Mouse (Mus musculus) liver (tissue): ENCODE measurements around the gene Scarf2.

Experiments
- DNase-seq: peaks from one replicate; pipeline ENCODE4 v3.0.0-alpha.2; 2020; ENCODE audit warnings: mixed read lengths

The Scarf2 gene

GRCm38 (mm10) chr16:17832821-17833220, 35.7 kb downstream of the Scarf2 start, which contains the start of gene B830017H08Rik:
Gene B830017H08Rik (plus strand): TSS chr16:17833121.
- no peak for DNase-seq

DNA sequence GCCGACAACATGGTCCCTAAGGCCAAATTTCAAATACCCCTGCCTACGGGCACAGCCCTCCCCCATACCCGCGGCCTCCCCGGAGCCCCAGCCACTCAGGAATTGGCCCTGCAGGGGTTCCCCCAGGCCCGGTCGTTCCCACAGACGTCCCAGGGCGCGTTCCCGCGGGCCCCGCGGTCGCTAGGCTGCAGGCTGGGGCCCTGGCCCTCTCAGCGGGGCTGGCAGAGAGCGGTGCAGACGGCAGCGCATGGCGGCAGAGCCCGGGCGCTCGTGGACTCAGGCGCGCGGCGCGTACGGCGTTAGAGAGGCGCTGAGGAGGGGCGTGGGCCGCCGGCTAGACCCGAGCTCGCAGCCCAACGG, 36.2 kb downstream of the Scarf2 start:
- DNase-seq: no peak

GRCm38 (mm10) chr16:17833681-17834399, 36.8 kb downstream of the Scarf2 start:
- DNase-seq: no peak

GRCm38 (mm10) chr16:17834543-17834942, 37.5 kb downstream of the Scarf2 start:
- DNase-seq: no peak

DNA sequence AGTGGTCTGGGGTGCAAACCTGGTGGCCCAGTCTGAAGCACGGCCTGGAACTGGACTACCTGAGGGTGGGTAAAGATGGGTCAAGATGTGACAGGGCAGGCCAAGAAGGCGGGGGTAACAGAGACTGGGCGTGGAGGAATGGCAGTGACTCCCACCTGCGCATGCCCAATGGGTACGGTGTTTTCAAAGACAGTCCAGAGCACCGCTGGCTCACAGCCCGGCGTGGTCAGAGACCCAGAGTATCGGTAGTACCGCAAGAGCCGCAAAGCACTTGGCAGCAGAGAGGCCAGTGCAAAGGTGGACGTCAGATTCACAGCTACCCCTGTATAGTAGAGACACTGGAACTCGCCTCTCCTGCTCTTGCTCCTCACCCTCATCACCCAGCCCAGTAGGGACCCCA, 38.4 kb downstream of the Scarf2 start:
- no peak for DNase-seq

- DNase-seq: no peak
These were observed 41.0 kb downstream of the Scarf2 start, which contains the start of gene Car15 for GRCm38 (mm10) chr16:17838051-17838450. Gene Car15 (minus strand): TSS chr16:17838364.

GRCm38 (mm10) chr16:17839976-17840375, 42.9 kb downstream of the Scarf2 start:
- no peak for DNase-seq

DNA sequence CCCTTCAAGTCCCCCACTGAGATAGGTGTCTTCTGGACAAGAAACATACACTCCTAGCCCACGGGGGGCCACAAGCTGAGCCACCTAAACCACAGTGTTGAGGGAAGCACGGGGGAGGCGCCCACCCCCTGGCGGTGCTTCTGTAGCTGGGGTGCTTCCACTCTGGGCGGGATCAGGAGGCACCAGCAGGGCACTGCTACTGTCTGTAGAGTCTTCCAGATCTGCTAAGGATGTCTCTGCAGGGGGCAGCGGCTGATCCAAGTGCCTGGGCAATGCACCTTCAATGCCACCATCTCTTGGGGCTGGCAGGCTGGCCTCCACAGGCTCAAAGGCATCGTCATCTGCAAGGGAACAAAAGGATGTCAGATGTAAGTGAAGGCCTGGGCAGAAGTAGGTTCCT, 45.4 kb downstream of the Scarf2 start:
- no peak for DNase-seq

DNA sequence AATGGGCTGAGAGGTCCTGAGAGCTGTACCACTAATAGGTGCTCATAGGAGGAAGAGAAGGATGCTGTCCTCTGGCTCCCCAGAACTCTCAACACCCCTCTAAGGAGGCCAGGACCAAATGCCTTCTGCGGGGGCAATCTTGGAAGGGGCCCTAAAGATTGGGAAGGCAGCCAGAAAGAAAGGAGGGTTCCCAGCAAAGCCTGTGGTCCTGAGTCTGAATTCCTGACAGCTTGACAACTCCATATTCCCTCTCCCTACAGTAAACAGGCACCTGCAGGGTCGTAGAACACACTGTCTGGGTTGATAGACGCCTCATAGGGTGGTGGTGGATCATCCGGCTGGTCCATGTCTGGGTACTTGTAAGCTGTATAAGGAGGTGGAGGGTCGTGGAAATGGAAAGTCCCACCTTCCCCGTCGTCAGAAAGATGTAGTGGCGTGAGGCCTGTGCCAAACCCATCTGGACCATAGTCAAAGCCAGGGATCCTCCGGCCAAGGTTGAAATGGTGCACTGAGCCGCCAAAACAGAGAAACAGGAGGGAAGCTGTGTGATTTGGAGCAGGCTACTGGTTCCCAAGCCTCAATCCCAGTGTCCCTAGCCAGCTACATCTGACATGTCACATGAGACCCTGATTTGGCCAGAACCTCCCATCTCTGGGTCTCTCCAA, 46.8 kb downstream of the Scarf2 start:
- no peak for DNase-seq

GRCm38 (mm10) chr16:17848431-17848830, 51.3 kb downstream of the Scarf2 start:
- DNase-seq: no peak

DNA sequence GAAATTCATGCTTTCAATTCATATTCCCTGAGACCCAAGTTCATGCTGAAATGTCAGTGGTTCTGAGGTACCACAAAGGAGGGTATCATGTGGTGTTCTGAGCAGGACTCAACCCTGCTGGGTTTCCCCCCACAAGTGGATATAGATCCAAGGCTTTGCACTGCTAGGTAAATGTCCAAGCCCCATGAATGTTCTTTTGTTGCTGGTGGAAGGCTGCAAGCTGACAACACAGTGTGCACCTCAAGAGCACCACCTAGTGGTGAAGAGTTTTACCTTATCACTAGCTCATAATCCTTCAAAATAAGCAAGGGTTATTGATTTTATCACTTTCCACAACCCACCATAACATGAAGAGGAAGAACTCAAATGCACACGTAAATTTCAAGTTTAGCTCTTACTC, 51.8 kb downstream of the Scarf2 start:
- DNase-seq: no peak

DNA sequence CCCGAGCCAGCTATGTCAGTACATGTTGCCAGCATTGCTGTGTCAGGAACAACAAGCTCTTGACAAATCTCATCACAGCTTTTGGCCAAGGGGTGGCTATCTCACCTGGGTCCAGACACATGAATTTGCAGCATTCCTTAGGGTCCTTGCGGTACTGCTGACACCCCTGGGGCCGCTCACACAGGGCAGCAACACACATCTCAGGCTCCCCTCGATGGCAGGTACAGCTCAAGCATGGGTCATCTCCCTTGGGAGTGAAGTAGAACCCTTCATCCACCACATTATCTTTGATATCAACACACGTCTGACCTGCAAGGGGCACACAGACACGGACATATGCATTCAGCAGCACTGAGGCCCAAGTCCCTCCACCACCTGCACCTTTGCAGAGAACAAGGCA, 52.4 kb downstream of the Scarf2 start:
- DNase-seq: no peak

GRCm38 (mm10) chr16:17851331-17851730, 54.2 kb downstream of the Scarf2 start:
- no peak for DNase-seq

DNA sequence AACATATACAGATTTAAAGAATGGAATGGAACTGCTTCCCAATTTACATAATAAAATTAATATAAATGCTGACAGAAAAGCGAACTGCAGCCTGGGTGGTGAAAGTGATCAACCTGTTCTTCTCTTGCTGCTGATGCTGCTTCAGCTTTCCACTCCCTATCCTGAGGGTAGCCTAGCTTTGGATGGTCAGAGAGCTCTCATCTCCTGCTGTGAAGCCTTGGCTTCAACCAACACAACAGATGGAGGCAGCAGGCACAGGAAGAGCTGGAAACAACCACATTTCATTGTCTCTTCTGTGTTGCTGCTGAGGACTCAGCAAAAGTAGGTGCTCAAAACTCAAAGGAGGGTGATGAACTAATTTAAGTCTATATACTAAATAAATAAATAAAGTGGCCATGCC, 54.8 kb downstream of the Scarf2 start:
- no peak for DNase-seq

DNA sequence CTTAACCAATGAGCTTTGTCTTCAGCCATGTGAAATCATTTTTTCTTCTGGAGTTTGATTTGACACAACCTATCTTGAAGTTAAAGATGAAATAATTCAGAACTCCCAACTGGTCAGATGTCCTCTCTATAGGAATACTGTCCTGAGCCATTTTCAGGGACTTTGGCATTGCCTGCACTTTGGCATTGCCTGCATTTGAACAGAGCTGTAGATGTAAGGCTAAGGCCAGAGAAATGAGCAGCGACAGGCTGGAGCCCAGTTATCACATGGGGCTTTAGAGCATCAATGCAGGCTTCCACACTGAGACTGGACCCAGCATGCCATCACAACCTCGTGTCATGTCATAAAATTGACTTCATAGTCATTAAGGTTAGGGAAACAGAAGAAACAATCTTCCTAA, 56.2 kb downstream of the Scarf2 start:
- DNase-seq: no peak

DNA sequence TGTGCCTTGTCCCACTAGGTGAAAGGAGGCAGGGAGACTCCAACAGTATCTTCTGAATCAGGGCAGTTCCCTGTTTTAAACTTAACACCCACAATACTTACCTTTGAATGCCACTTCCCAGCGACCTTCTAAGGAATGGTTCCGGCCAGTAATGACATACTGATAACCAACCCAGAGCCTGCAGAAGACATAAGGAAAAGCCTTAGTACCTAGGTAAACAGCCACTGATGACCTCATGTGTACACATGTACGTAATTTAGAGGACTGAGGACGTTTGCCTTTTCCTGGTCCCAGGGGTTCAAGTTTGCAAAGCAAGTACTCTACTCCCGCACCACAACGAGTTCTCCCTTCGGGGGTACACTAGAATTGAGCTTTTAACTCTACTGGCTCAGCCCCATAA, 60.1 kb downstream of the Scarf2 start:
- no peak for DNase-seq
